Mouse (Mus musculus) brain, embryonic 14.5 days (tissue): Measurements from ENCODE around the gene Cox7a2l.

ENCODE experiments used
- CTCF ChIP-seq: fragments of 200-500 bp; IDR thresholded peaks from 2 replicates; pipeline ENCODE4 v1.5.1; 2012; ENCODE audit warnings: inconsistent platforms, mild to moderate bottlenecking, moderate library complexity, borderline replicate concordance; ENCODE audit not compliant: insufficient read depth, insufficient read length; ENCODE audit errors: extremely low read depth
- POLR2A ChIP-seq: fragments of 200-500 bp; IDR thresholded peaks from 2 replicates; pipeline ENCODE4 v1.6.1; 2012; ENCODE audit warnings: mild to moderate bottlenecking, inconsistent platforms, borderline replicate concordance; ENCODE audit not compliant: poor library complexity, insufficient read depth, insufficient read length, severe bottlenecking; ENCODE audit errors: extremely low read depth

DNA sequence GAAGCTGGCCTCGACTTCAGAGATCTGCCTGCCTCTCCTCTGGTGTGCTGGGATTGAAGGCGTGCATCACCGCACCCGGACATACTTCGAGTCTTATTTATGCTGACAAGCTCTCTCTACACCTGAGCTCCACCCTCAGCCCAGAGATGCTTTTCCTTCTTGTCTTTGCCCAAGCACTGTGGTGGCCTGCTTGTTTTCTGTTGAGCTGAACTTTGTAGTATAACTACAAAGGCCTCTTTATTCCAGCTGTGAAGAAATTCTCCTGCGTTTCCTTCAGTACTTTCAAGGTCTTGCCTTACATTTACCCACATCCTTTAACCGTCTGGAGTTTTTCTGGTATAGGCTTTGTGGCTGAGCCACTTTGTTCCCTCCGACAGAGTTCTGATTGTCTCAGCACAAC is 42.0 kb upstream of the Cox7a2l start:
- no peak for TF ChIP-seq POLR2A
- TF ChIP-seq CTCF = no peak
